Mouse (Mus musculus): Measurements from ENCODE around the gene Dtl. TPM values are rescaled to one million over a fixed set of nuclear protein-coding genes. Genes with fewer than 3 reads are reported as not detected.

Gene Dtl
- 95.8 and 105 TPM in 2 replicates for total RNA-seq (2017)

DNA sequence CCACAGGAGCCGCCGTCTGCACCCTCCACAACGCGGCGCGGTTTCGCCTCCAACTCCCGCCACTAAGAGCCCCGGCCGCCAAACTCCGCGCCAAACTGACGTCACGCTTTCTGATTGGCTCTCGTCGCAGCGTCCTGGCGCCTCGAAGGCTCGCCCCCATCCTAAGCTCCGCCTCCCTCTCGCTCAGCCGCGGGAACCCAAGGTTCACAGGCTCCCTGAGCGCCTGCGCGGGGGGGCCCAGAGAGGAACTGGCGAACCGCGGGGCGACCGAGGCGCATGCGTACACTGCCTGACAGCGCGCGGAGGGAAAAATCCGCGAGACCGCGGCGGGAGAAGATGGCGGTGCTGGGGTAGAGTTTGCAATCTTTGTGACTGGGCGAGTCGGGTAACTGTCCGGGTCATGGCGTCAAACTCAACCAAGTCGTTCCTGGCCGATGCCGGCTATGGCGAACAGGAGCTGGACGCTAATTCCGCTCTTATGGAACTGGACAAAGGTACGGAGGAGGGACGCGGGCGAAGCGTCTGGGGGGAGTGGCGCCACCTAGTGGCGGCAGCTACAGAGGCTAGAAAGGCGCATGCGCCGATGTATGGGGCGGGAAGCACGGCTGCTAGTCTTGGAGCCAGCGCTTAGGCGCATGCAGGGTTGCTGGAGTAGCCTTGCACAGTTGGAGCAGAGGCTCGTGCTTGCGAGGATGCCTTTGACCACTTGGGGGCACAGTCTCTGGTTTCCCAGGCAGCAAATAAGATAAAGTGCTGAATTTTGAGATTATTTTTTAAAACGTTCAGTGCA is at the start of gene Dtl, which contains the start of gene Ints7:
Gene Dtl (minus strand): TSS at position 87 of the 790 bp plus-strand sequence.
Gene Ints7 (plus strand): TSS at position 179 of the 790 bp plus-strand sequence.
- ATAC-seq (replicated peaks; ENCODE audit: low read depth, poor library complexity, severe bottlenecking), result peak; percentile 85

- ATAC-seq (replicated peaks; ENCODE audit: low read depth, poor library complexity, severe bottlenecking), result 0 out of 2 replicates have a peak, but pooled peaks have one; percentile 7
These were observed 49.7 kb upstream of the Dtl start for GRCm38 (mm10) chr1:191625026-191625425.

DNA sequence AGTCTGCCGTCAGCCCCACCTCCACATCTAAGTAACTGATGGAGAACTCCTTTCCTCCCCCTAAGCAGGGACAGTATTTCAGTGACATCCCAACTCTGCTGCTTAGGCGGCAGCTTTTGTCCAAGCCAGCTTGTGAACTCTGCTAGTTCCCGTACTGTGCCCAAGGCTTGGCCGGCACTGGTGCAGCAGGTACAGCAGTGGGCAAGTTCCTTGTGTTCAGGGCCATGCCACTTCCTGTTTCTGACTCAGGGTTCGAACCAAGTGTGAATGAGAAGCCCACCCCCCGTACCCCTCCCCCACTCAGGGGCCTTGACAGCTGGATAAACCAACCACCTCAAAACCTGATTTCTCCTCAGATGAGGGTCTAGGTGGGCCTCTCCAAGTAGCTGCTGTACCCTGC is 49.1 kb upstream of the Dtl start:
- 0 out of 2 replicates have a peak, but pooled peaks have one; percentile 5 for ATAC-seq (replicated peaks; ENCODE audit: low read depth, poor library complexity, severe bottlenecking)

DNA sequence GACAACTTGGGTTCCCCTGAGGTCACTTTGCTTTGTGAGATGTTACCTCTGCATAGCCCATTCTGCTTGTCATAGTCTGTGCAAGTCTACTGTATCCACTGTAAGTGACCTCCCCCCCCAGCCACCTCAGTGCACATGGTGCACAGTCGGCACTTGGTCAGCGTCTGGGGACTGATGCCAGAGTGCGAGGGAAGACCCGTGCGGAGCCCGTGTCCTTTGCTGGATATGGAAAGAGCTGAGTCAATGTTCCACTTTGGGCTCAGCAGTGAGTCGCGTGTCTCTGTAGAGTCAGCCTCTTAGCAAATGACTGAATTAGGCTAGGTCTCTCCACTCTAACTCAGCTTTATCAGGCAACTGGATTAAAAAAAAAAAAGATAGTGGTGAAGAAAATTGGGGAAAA is 47.5 kb upstream of the Dtl start:
- no peak for ATAC-seq (replicated peaks; ENCODE audit: low read depth, poor library complexity, severe bottlenecking)

- ATAC-seq (replicated peaks; ENCODE audit: low read depth, poor library complexity, severe bottlenecking), result no peak
These were observed 45.8 kb upstream of the Dtl start for GRCm38 (mm10) chr1:191621096-191621495.

- no peak for ATAC-seq (replicated peaks; ENCODE audit: low read depth, poor library complexity, severe bottlenecking)
These were observed 42.9 kb upstream of the Dtl start for GRCm38 (mm10) chr1:191618067-191618766.

GRCm38 (mm10) chr1:191617589-191617988 is 42.2 kb upstream of the Dtl start:
- ATAC-seq (replicated peaks; ENCODE audit: low read depth, poor library complexity, severe bottlenecking), result no peak

DNA sequence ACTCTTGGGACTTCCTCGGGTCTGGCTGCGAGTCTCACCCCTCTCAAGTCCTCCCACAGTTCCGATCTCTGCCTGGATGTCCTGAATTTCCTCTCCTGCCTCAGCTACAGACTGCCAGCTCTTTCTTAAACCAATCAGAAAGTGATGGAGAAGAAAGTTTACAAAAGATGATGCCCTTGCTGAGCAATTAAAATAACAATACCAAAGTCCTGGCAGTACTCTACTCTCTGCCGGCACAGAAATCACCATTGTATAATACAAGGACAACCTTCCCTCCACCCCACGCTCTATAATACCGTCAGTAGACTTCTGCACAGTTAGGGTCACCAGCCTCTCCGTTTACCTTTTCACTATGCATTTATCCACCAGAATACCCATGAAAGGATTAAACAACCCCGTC is 40.9 kb upstream of the Dtl start:
- no peak for ATAC-seq (replicated peaks; ENCODE audit: low read depth, poor library complexity, severe bottlenecking)

DNA sequence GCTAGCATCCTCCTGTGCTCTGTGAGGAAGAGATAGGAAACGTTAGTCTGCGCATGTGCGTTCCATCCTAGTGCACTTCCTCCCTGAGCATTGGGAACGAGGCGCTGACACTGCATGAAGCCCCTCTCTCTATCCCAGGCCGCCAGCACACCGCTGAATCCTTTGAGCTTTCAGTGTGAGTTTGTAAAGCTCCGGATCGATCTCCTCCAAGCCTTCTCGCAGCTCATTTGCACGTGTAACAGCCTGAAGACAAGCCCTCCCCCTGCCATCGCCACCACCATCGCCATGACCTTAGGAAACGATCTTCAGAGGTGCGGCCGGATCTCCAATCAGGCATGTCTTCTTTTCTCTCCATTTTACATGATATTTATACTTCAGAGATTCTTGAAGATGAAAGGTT is 37.5 kb upstream of the Dtl start:
- ATAC-seq (replicated peaks; ENCODE audit: low read depth, poor library complexity, severe bottlenecking), result no peak

- no peak for ATAC-seq (replicated peaks; ENCODE audit: low read depth, poor library complexity, severe bottlenecking)
These were observed 36.3 kb upstream of the Dtl start for GRCm38 (mm10) chr1:191611686-191612085.

DNA sequence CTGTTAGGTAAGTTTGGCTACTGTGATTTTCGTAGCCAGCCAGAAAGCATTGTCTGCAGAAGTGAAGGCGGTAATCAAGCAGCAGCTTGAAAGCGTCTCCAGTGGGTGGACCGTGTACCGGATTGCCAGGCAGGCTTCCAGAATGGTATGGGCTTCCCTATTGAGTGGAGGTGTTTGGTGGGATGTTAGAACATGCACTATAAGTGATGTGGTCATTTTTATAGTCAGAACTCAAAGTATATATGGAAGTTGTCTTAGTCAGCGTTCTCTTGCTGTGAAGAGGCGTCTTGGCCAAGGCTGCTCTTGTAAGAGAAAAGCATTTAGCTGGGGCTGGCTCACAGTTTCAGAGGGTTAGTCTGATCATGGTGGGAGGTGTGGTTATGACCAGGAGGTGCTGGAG is 35.0 kb upstream of the Dtl start:
- ATAC-seq (replicated peaks; ENCODE audit: low read depth, poor library complexity, severe bottlenecking), result no peak

DNA sequence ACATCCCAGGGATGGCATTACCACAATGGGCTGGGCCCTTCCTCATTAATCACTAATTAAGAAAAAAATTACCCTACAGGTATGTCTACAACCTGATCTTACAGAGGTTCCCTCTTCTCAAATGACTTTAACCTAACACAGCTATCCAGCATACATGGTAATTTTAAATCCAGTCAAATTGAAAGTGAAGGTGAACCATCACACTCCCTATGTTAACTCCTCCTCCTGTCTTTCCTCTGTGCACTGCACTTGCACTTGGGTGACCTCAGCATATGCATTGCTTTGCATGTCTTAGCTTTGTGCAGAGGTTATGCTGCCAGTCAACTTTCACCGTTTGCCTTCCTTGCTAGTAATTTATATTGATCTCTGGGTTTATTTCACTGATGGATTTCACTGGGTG is 34.2 kb upstream of the Dtl start:
- no peak for ATAC-seq (replicated peaks; ENCODE audit: low read depth, poor library complexity, severe bottlenecking)

DNA sequence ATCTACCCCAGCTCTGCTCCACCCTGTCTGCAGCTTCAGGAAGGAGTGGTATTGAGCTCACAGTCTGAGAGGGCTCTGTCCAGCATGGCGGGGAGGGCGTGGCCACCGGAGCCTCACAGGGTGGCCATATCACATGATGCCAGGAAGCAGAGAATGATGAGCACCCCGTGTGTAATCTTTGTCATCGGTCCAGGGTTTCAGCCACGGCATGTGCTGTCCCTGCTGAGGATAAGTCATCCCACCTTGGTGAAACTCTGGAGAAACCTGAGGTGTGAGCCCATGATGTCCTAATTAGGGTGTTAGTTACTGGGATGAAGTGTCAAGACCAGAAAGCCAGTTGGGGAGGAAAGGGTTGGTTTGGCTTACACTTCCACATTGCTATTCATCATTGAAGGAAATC is 33.7 kb upstream of the Dtl start:
- no peak for ATAC-seq (replicated peaks; ENCODE audit: low read depth, poor library complexity, severe bottlenecking)

- ATAC-seq (replicated peaks; ENCODE audit: low read depth, poor library complexity, severe bottlenecking), result no peak
These were observed 29.3 kb upstream of the Dtl start for GRCm38 (mm10) chr1:191604690-191605089.

DNA sequence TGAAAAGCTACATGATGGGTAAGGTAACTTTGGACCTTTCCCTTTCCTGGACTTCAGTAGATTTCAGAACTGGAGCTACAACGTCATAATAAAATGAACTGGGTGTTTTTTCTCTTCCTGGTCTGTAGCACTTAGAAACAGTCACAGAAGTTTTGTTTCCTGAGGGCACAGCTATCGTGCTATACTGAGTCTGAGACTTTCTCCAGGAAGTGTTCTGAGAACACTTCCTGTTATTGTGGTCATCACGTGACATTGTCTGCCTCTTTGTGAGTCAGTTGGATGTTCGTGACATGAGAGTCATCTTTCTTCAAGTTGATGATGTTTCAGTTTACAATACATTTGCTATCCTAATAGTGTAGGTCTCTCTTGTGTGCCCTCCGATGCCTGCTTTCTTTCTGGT is 23.9 kb upstream of the Dtl start:
- ATAC-seq (replicated peaks; ENCODE audit: low read depth, poor library complexity, severe bottlenecking), result peak; percentile 50; the same call in 1 of the 2 replicates

DNA sequence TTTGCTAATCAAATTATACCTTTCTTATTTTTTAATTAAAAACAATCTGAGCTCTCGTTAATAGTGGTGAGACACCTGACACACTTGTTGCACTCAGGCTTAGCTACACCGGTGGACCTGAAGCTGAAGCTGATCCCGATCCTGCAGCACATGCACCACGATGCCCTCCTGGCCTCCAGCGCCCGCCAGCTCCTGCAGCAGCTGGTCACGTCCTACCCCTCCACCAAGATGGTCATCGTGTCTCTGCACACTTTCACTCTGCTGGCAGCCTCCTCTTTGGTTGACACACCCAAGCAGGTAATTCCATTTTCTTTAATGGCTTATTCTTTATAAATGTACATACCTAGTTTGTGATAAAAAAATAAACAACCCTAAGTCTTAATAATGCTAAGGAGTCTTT is 20.7 kb upstream of the Dtl start:
- no peak for ATAC-seq (replicated peaks; ENCODE audit: low read depth, poor library complexity, severe bottlenecking)

GRCm38 (mm10) chr1:191592016-191592720 is 16.8 kb upstream of the Dtl start:
- ATAC-seq (replicated peaks; ENCODE audit: low read depth, poor library complexity, severe bottlenecking), result no peak

GRCm38 (mm10) chr1:191588749-191589148 is 13.4 kb upstream of the Dtl start:
- ATAC-seq (replicated peaks; ENCODE audit: low read depth, poor library complexity, severe bottlenecking), result no peak

- ATAC-seq (replicated peaks; ENCODE audit: low read depth, poor library complexity, severe bottlenecking), result no peak
These were observed 11.7 kb upstream of the Dtl start for GRCm38 (mm10) chr1:191587062-191587461.

GRCm38 (mm10) chr1:191585704-191586103 is 10.4 kb upstream of the Dtl start:
- ATAC-seq (replicated peaks; ENCODE audit: low read depth, poor library complexity, severe bottlenecking), result 0 out of 2 replicates have a peak, but pooled peaks have one; percentile 32

- no peak for ATAC-seq (replicated peaks; ENCODE audit: low read depth, poor library complexity, severe bottlenecking)
These were observed 9.1 kb upstream of the Dtl start for GRCm38 (mm10) chr1:191584483-191584882.
